Mouse (Mus musculus): ENCODE measurements at regions not wholly inside any gene's neighbourhood (a gene's known extent, or its start where the extent isn't known, plus 50 kb on each side); places are given as distances from the start of the nearest gene placed in this dataset.

DNA sequence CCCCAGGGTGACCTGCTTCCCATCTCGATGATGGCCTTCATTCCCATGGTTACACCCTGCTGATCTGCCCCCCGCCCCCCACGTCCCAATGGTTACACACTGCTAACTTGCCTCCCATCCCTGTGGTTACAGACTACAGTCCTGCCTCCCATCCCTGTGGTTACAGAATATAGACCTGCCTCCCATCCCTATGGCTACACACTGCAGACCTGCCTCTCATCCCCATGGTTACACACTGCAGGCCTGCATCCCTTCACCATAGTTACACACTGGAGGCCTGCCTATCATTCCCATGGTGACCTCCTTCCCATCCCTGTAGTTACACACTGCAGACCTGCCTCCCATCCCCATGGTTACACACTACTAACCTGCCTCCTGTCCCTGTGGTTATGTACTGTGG is 78.3 kb upstream of the Trpc7 start:
- TF ChIP-seq POLR2A (IDR thresholded peaks at IDR 0.05; ENCODE audit: borderline replicate concordance, low read depth, low read length) (no peak), CTCF (IDR thresholded peaks at IDR 0.05; ENCODE audit: low read depth, low read length) (no peak)
- Histone ChIP-seq H3K4me3 (ENCODE audit: insufficient read depth, low read length) (no peak overlapping the region), H3K4me1 (ENCODE audit: control insufficient read depth, insufficient read depth, low read length) (no peaks in the 10 kb centered on the region), H3K27ac (ENCODE audit: insufficient read depth, low read depth, low read length) (no peak overlapping the region)

GRCm38 (mm10) chr13:56955358-56955757 is 59.6 kb upstream of the Trpc7 start:
- TF ChIP-seq CTCF (IDR thresholded peaks at IDR 0.05; ENCODE audit: low read depth, low read length), result no peak
- no peak for TF ChIP-seq POLR2A (IDR thresholded peaks at IDR 0.05; ENCODE audit: borderline replicate concordance, low read depth, low read length)
- no peaks in the 10 kb centered on the region for H3K4me1 ChIP-seq (ENCODE audit: control insufficient read depth, insufficient read depth, low read length)

DNA sequence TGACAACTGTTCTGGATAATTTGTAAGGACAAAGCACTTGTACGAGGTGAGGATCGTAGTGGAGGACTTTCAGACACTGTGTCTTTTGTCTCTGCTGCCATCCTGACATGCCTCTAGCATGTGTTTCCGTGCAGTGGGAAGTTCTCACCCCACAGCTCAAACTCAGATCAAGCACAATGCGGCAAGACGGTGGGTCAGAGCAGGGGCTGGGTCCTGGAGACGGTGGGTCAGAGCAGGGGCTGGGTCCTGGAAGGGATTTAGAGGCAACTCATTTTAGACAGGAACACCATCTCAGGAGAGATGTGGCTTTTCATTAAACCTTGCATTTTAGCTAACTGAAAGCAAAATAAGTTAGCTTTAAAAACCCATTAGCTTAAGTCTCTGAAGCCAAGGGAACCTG is 52.3 kb upstream of the Trpc7 start:
- Histone ChIP-seq H3K27ac (ENCODE audit: insufficient read depth, low read depth, low read length) (no peak overlapping the region), H3K4me3 (ENCODE audit: insufficient read depth, low read length) (no peak overlapping the region), H3K4me1 (ENCODE audit: control insufficient read depth, insufficient read depth, low read length) (no peaks in the 10 kb centered on the region)
- TF ChIP-seq CTCF (IDR thresholded peaks at IDR 0.05; ENCODE audit: low read depth, low read length) (no peak), POLR2A (IDR thresholded peaks at IDR 0.05; ENCODE audit: borderline replicate concordance, low read depth, low read length) (no peak)

More at GRCm38 (mm10) chr13:56955358-56955757, 59.6 kb upstream of the Trpc7 start:
- Histone ChIP-seq H3K27ac (ENCODE audit: insufficient read depth, low read depth, low read length) (no peak overlapping the region), H3K4me3 (ENCODE audit: insufficient read depth, low read length) (no peak overlapping the region)

- H3K4me1 ChIP-seq (ENCODE audit: control insufficient read depth, insufficient read depth, low read length), result no peaks in the 10 kb centered on the region
- H3K27ac ChIP-seq (ENCODE audit: insufficient read depth, low read depth, low read length), result no peak overlapping the region
- no peak overlapping the region for H3K4me3 ChIP-seq (ENCODE audit: insufficient read depth, low read length)
- TF ChIP-seq POLR2A (IDR thresholded peaks at IDR 0.05; ENCODE audit: borderline replicate concordance, low read depth, low read length) (no peak), CTCF (IDR thresholded peaks at IDR 0.05; ENCODE audit: low read depth, low read length) (no peak)
Measured at GRCm38 (mm10) chr13:56947266-56947665, 51.5 kb upstream of the Trpc7 start.

All from bone marrow macrophage, adult 2 months (primary cell).